Mouse (Mus musculus): ENCODE results near the gene Muc3. TPM values are rescaled to one million over a fixed set of nuclear protein-coding genes. Genes with fewer than 3 reads are reported as not detected.
A peak's percentile ranks its signal among the peaks of the same experiment; 100 is the strongest.
"Not testable (repeated sequence)": the region's sequence is repeated elsewhere in the genome, so short reads cannot be mapped to it uniquely, and the experiment has no call there.

The Muc3 gene
- not detected for total RNA-seq (2021)
- long read RNA-seq, experiment 1 = 0 reads
- long read RNA-seq, experiment 2 = 0 reads

- not testable (repeated sequence) for DNase-seq (ENCODE audit: low spot score in 2 of 2); H3K27ac ChIP-seq; H3K4me3 ChIP-seq
Observed at GRCm38 (mm10) chr5:137149272-137149882, at the start of gene Muc3. TSS of gene Muc3 (minus strand) at chr5:137149322.

GRCm38 (mm10) chr5:137194488-137195120 lies 45.5 kb upstream of the Muc3 start:
- no peak for TF ChIP-seq CTCF (conservative IDR thresholded peaks at IDR 0.05)
- DNase-seq (ENCODE audit: low spot score in 2 of 2) = no peak
- Histone ChIP-seq H3K4me3 (no peak overlapping the region), H3K27ac (no peak overlapping the region)

GRCm38 (mm10) chr5:137193279-137193952 lies 44.3 kb upstream of the Muc3 start:
- Histone ChIP-seq H3K4me3 (no peak overlapping the region), H3K27ac (no peak overlapping the region)
- no peak for DNase-seq (ENCODE audit: low spot score in 2 of 2)
- TF ChIP-seq CTCF (conservative IDR thresholded peaks at IDR 0.05) = no peak

- Histone ChIP-seq H3K4me3 (peak overlapping the region; percentile 56), H3K27ac (peak overlapping the region; percentile 68)
- DNase-seq (ENCODE audit: low spot score in 2 of 2) = no peak
- TF ChIP-seq CTCF (conservative IDR thresholded peaks at IDR 0.05) = no peak
Observed at GRCm38 (mm10) chr5:137189326-137189725, 40.2 kb upstream of the Muc3 start.

- peak in 1 of 2 experiments; percentile 29 for DNase-seq (ENCODE audit: low spot score in 2 of 2)
- no peak overlapping the region for H3K4me3 ChIP-seq
- no peak for TF ChIP-seq CTCF (conservative IDR thresholded peaks at IDR 0.05)
- no peak overlapping the region for H3K27ac ChIP-seq
Observed at GRCm38 (mm10) chr5:137185362-137185761, 36.2 kb upstream of the Muc3 start.

GRCm38 (mm10) chr5:137179646-137180374 lies 30.7 kb upstream of the Muc3 start:
- TF ChIP-seq CTCF (conservative IDR thresholded peaks at IDR 0.05) = no peak
- peak; percentile 17 to 25 for DNase-seq (ENCODE audit: low spot score in 2 of 2)
- Histone ChIP-seq H3K27ac (no peak overlapping the region; the same call in 1 of the 2 replicates), H3K4me3 (no peak overlapping the region)

GRCm38 (mm10) chr5:137173967-137174366 lies 24.8 kb upstream of the Muc3 start:
- no peak for DNase-seq (ENCODE audit: low spot score in 2 of 2)
- Histone ChIP-seq H3K4me3 (no peak overlapping the region), H3K27ac (no peak overlapping the region)
- TF ChIP-seq CTCF (conservative IDR thresholded peaks at IDR 0.05) = no peak

- DNase-seq (ENCODE audit: low spot score in 2 of 2) = no peak
- Histone ChIP-seq H3K27ac (no peak overlapping the region), H3K4me3 (no peak overlapping the region)
- TF ChIP-seq CTCF (conservative IDR thresholded peaks at IDR 0.05) = no peak
Observed at GRCm38 (mm10) chr5:137172591-137172990, 23.5 kb upstream of the Muc3 start.

GRCm38 (mm10) chr5:137171478-137171877 lies 22.4 kb upstream of the Muc3 start:
- H3K4me3 ChIP-seq = no peak overlapping the region
- TF ChIP-seq CTCF (conservative IDR thresholded peaks at IDR 0.05) = no peak

GRCm38 (mm10) chr5:137170836-137171380 lies 21.8 kb upstream of the Muc3 start:
- no peak for DNase-seq (ENCODE audit: low spot score in 2 of 2)
- no peak overlapping the region for H3K27ac ChIP-seq
- no peak overlapping the region for H3K4me3 ChIP-seq
- no peak for TF ChIP-seq CTCF (conservative IDR thresholded peaks at IDR 0.05)

More at GRCm38 (mm10) chr5:137171478-137171877, 22.4 kb upstream of the Muc3 start:
- no peak overlapping the region for H3K27ac ChIP-seq
- no peak for DNase-seq (ENCODE audit: low spot score in 2 of 2)

GRCm38 (mm10) chr5:137167539-137167938 lies 18.4 kb upstream of the Muc3 start:
- Histone ChIP-seq H3K27ac (no peak overlapping the region), H3K4me3 (no peak overlapping the region)
- TF ChIP-seq CTCF (conservative IDR thresholded peaks at IDR 0.05) = no peak
- no peak for DNase-seq (ENCODE audit: low spot score in 2 of 2)

- Histone ChIP-seq H3K4me3 (no peak overlapping the region), H3K27ac (no peak overlapping the region)
- TF ChIP-seq CTCF (conservative IDR thresholded peaks at IDR 0.05) = no peak
- DNase-seq (ENCODE audit: low spot score in 2 of 2) = no peak
Observed at GRCm38 (mm10) chr5:137166012-137166411, 16.9 kb upstream of the Muc3 start.

- Histone ChIP-seq H3K4me3 (no peak overlapping the region), H3K27ac (no peak overlapping the region)
- no peak for DNase-seq (ENCODE audit: low spot score in 2 of 2)
- TF ChIP-seq CTCF (conservative IDR thresholded peaks at IDR 0.05) = no peak
Observed at GRCm38 (mm10) chr5:137161853-137162252, 12.7 kb upstream of the Muc3 start.

Measured in layer of hippocampus, adult 2 months (tissue).